Mouse (Mus musculus) olfactory bulb, adult 2 months (tissue): ENCODE measurements around the gene Cnn1.

Source experiments
- CTCF ChIP-seq: fragments of 200-500 bp; IDR thresholded peaks from 2 replicates; pipeline ENCODE4 v1.5.1; 2012; ENCODE audit warnings: low read depth, mild to moderate bottlenecking, low read length, moderate library complexity; ENCODE audit not compliant: insufficient read depth
- POLR2A ChIP-seq: fragments of 200-500 bp; IDR thresholded peaks from 2 replicates; pipeline ENCODE4 v1.6.1; 2012; ENCODE audit warnings: mild to moderate bottlenecking, low read depth, low read length, moderate library complexity; ENCODE audit not compliant: insufficient read depth

- TF ChIP-seq CTCF (no peak), POLR2A (no peak)
Measured at GRCm38 (mm10) chr9:22087034-22087618, 11.9 kb upstream of the Cnn1 start.
